Mouse (Mus musculus): ENCODE measurements around the gene Inf2.

DNA sequence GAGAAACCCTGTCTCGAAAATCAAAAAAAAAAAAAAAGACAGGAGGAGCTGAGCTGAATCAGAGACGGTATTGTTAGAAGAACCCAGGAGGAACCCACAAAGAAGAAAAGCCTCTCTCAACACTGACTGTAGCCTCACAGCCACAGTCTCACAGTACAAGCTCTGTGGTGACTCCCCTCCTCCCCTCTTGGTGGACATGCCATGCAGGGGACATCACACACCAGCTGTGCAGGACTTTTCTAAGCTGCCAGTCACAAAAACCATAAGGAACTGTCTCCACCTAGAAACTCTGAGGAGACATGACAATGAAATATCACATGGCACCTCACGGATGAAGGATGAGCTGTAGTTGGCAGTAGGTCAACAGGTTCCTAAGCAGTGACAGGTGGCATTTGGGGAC is 27.4 kb upstream of the Inf2 start:
- no peak for TF ChIP-seq CTCF (IDR thresholded peaks at IDR 0.05; ENCODE audit: extremely low read depth, insufficient read length, insufficient replicate concordance, low read depth, low read length)
- no peak for TF ChIP-seq POLR2A (IDR thresholded peaks at IDR 0.05; ENCODE audit: low read depth, low read length)

Data from small intestine, adult 2 months (tissue).